Mouse (Mus musculus): ENCODE results near the gene Hba-a2. TPM values are rescaled to one million over a fixed set of nuclear protein-coding genes. Genes with fewer than 3 reads are reported as not detected.
A peak's percentile ranks its signal among the peaks of the same experiment; 100 is the strongest.

The Hba-a2 gene
- polyA plus RNA-seq, 1 experiment from 2014 or later: 36,578 TPM

DNA sequence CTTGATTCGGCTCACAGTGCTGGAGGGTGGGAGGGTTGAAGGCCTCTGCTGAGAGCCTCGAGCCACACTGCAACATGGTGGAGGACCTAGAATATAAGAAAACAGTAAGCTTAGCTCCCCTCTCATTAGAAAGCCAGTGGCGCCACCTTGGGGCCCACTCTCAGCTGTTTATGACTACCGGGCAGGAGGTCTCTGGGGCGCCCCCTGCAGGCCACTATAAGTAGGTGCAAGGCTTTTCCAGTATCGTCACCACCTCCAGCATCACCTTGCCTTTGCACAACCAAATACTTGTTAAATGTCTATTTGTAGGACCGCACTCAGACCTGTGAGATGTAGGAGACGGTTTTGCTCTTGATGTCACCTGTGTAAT lies 24.9 kb downstream of the Hba-a2 start:
- Histone ChIP-seq H3K4me3 (ENCODE audit: low read length) (no peak overlapping the region), H3K36me3 (ENCODE audit: control insufficient read depth, insufficient read depth) (no peaks in the 10 kb centered on the region), H3K4me2 (ENCODE audit: low read depth, low read length) (no peak overlapping the region), H3K27ac (ENCODE audit: low read length) (no peak overlapping the region), H3K27me3 (ENCODE audit: control insufficient read depth, insufficient read depth, low read length) (no peaks in the 10 kb centered on the region), H3K4me1 (ENCODE audit: control insufficient read depth, insufficient read depth, low read length) (0 out of 2 replicates have a peak, but pooled peaks cover 2% of the 10 kb centered on the region), H3K9ac (ENCODE audit: low read length) (no peak overlapping the region), H3K9me3 (replicated peaks; ENCODE audit: control insufficient read depth, low read length) (no peaks in the 10 kb centered on the region)
- 34% methylated on average over 8 of the region's 8 CpGs for WGBS
- ATAC-seq (replicated peaks; ENCODE audit: extremely low read depth, insufficient read depth, low FRiP score): 0 out of 2 replicates have a peak, but pooled peaks have one; percentile 28

- ATAC-seq (replicated peaks; ENCODE audit: extremely low read depth, insufficient read depth, low FRiP score): peak; percentile 79
- 11% methylated on average over 15 of the region's 15 CpGs for WGBS
Observed at GRCm38 (mm10) chr11:32324609-32325008, 28.3 kb downstream of the Hba-a2 start.

DNA sequence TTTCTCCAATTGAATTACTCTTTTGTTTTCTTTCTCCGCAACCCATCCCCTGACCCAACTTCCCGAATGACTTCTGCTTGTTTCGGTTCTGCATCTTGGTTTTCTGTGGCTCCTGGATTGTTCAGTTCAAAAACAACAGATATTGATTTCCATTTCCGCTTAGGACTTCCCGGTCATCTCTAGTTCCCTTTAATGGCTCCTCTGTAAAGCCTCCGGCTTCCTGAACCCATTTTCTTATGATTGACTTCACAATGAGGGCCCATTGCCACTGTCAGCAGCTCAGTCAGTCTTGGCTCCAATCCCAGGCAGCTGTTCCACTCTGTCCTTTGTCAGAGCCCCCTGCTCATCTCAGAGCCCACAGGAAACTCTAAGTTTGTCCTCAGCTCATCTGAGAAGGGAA lies 34.8 kb downstream of the Hba-a2 start:
- no peak overlapping the region for H3K9ac ChIP-seq (ENCODE audit: low read length)
- H3K36me3 ChIP-seq (ENCODE audit: control insufficient read depth, insufficient read depth): no peaks in the 10 kb centered on the region
- H3K27ac ChIP-seq (ENCODE audit: low read length): peak overlapping the region; percentile 31; the same call in 1 of the 2 replicates
- 46% methylated on average over 6 of the region's 6 CpGs for WGBS
- H3K4me3 ChIP-seq (ENCODE audit: low read length): no peak overlapping the region
- H3K27me3 ChIP-seq (ENCODE audit: control insufficient read depth, insufficient read depth, low read length): no peaks in the 10 kb centered on the region
- ATAC-seq (replicated peaks; ENCODE audit: extremely low read depth, insufficient read depth, low FRiP score): peak; percentile 79
- H3K4me1 ChIP-seq (ENCODE audit: control insufficient read depth, insufficient read depth, low read length): peaks cover 3% of the 10 kb centered on the region; the same call in 1 of the 2 replicates
- H3K9me3 ChIP-seq (replicated peaks; ENCODE audit: control insufficient read depth, low read length): peaks cover 3% of the 10 kb centered on the region; the same call in 1 of the 2 replicates
- peak overlapping the region; percentile 8; the same call in 1 of the 2 replicates for H3K4me2 ChIP-seq (ENCODE audit: low read depth, low read length)

More at GRCm38 (mm10) chr11:32324609-32325008, 28.3 kb downstream of the Hba-a2 start:
- H3K27me3 ChIP-seq (ENCODE audit: control insufficient read depth, insufficient read depth, low read length): no peaks in the 10 kb centered on the region
- H3K4me2 ChIP-seq (ENCODE audit: low read depth, low read length): peak overlapping the region; percentile 56
- H3K9me3 ChIP-seq (replicated peaks; ENCODE audit: control insufficient read depth, low read length): no peaks in the 10 kb centered on the region
- H3K4me1 ChIP-seq (ENCODE audit: control insufficient read depth, insufficient read depth, low read length): 0 out of 2 replicates have a peak, but pooled peaks cover 2% of the 10 kb centered on the region
- H3K4me3 ChIP-seq (ENCODE audit: low read length): peak overlapping the region; percentile 39
- H3K9ac ChIP-seq (ENCODE audit: low read length): peak overlapping the region; percentile 61; the same call in 1 of the 2 replicates
- H3K36me3 ChIP-seq (ENCODE audit: control insufficient read depth, insufficient read depth): no peaks in the 10 kb centered on the region
- H3K27ac ChIP-seq (ENCODE audit: low read length): no peak overlapping the region

- Histone ChIP-seq H3K27ac (ENCODE audit: low read length) (no peak overlapping the region), H3K4me1 (ENCODE audit: control insufficient read depth, insufficient read depth, low read length) (peaks cover 3% of the 10 kb centered on the region; the same call in 1 of the 2 replicates), H3K9ac (ENCODE audit: low read length) (no peak overlapping the region), H3K9me3 (replicated peaks; ENCODE audit: control insufficient read depth, low read length) (peaks cover 6% of the 10 kb centered on the region; the same call in 1 of the 2 replicates), H3K36me3 (ENCODE audit: control insufficient read depth, insufficient read depth) (no peaks in the 10 kb centered on the region), H3K4me2 (ENCODE audit: low read depth, low read length) (no peak overlapping the region), H3K27me3 (ENCODE audit: control insufficient read depth, insufficient read depth, low read length) (no peaks in the 10 kb centered on the region), H3K4me3 (ENCODE audit: low read length) (no peak overlapping the region)
- 45% methylated on average over 5 of the region's 5 CpGs for WGBS
- no peak for ATAC-seq (replicated peaks; ENCODE audit: extremely low read depth, insufficient read depth, low FRiP score)
Observed at GRCm38 (mm10) chr11:32331861-32332260, 35.6 kb downstream of the Hba-a2 start.

DNA sequence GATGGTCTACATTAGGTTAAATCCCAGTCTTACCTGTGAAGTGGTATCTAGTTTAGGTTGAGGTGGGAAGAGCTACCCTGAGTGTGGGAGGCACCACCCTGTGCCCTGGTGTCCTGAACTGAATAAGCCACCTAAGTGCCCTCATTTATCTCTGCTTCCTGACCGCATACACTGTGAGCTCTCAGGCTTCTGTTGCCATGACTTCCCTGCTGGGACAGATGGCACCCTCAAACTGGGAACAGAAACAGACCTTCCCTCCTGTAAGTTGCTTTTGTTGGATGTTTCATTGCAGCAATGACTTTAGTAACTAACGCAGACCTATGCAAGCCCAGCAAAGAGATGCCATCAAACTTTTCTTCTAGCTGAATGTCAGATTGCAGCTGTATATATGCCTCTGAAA lies 36.9 kb downstream of the Hba-a2 start:
- no peak overlapping the region for H3K4me3 ChIP-seq (ENCODE audit: low read length)
- peaks cover 3% of the 10 kb centered on the region; the same call in 1 of the 2 replicates for H3K4me1 ChIP-seq (ENCODE audit: control insufficient read depth, insufficient read depth, low read length)
- H3K36me3 ChIP-seq (ENCODE audit: control insufficient read depth, insufficient read depth): no peaks in the 10 kb centered on the region
- ATAC-seq (replicated peaks; ENCODE audit: extremely low read depth, insufficient read depth, low FRiP score): no peak
- no peak overlapping the region for H3K4me2 ChIP-seq (ENCODE audit: low read depth, low read length)
- H3K9me3 ChIP-seq (replicated peaks; ENCODE audit: control insufficient read depth, low read length): peaks cover 10% of the 10 kb centered on the region
- H3K9ac ChIP-seq (ENCODE audit: low read length): no peak overlapping the region
- H3K27me3 ChIP-seq (ENCODE audit: control insufficient read depth, insufficient read depth, low read length): no peaks in the 10 kb centered on the region
- 62% methylated on average over 2 of the region's 2 CpGs for WGBS
- no peak overlapping the region for H3K27ac ChIP-seq (ENCODE audit: low read length)

GRCm38 (mm10) chr11:32336435-32336907 lies 40.2 kb downstream of the Hba-a2 start:
- Histone ChIP-seq H3K4me1 (ENCODE audit: control insufficient read depth, insufficient read depth, low read length) (peaks cover 10% of the 10 kb centered on the region), H3K27me3 (ENCODE audit: control insufficient read depth, insufficient read depth, low read length) (no peaks in the 10 kb centered on the region), H3K36me3 (ENCODE audit: control insufficient read depth, insufficient read depth) (no peaks in the 10 kb centered on the region), H3K9ac (ENCODE audit: low read length) (no peak overlapping the region), H3K9me3 (replicated peaks; ENCODE audit: control insufficient read depth, low read length) (peaks cover 10% of the 10 kb centered on the region), H3K4me3 (ENCODE audit: low read length) (no peak overlapping the region), H3K27ac (ENCODE audit: low read length) (no peak overlapping the region), H3K4me2 (ENCODE audit: low read depth, low read length) (no peak overlapping the region)
- WGBS: 79% methylated on average over 6 of the region's 6 CpGs
- ATAC-seq (replicated peaks; ENCODE audit: extremely low read depth, insufficient read depth, low FRiP score): no peak

DNA sequence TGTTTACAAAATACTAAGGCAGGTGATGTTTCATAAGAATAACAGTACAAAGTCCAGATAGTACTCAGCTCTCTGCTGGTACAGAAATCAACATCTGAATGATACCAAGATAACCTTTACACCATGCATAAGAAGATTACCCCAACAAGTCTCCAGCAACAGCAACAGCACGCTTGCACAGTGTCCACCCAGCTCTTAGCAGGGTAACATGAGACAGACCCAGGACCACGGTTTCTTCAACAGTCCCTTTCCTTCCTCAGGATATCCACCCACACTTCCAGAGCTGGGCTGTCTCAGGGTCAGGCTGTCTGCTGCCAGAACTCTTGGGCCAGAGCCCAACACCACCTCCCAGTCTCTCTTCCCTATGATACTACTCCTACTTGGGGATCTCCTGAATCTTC lies 42.8 kb downstream of the Hba-a2 start:
- peak; percentile 77 for ATAC-seq (replicated peaks; ENCODE audit: extremely low read depth, insufficient read depth, low FRiP score)
- Histone ChIP-seq H3K27me3 (ENCODE audit: control insufficient read depth, insufficient read depth, low read length) (no peaks in the 10 kb centered on the region), H3K4me3 (ENCODE audit: low read length) (no peak overlapping the region), H3K9ac (ENCODE audit: low read length) (no peak overlapping the region), H3K9me3 (replicated peaks; ENCODE audit: control insufficient read depth, low read length) (peaks cover 7% of the 10 kb centered on the region), H3K4me2 (ENCODE audit: low read depth, low read length) (no peak overlapping the region), H3K4me1 (ENCODE audit: control insufficient read depth, insufficient read depth, low read length) (peaks cover 10% of the 10 kb centered on the region), H3K27ac (ENCODE audit: low read length) (no peak overlapping the region), H3K36me3 (ENCODE audit: control insufficient read depth, insufficient read depth) (no peaks in the 10 kb centered on the region)
- WGBS: 54% methylated on average over 2 of the region's 2 CpGs

- Histone ChIP-seq H3K27ac (ENCODE audit: low read length) (peak overlapping the region; percentile 60), H3K4me1 (ENCODE audit: control insufficient read depth, insufficient read depth, low read length) (peaks cover 10% of the 10 kb centered on the region), H3K9me3 (replicated peaks; ENCODE audit: control insufficient read depth, low read length) (peaks cover 6% of the 10 kb centered on the region; the same call in 1 of the 2 replicates), H3K36me3 (ENCODE audit: control insufficient read depth, insufficient read depth) (no peaks in the 10 kb centered on the region), H3K27me3 (ENCODE audit: control insufficient read depth, insufficient read depth, low read length) (no peaks in the 10 kb centered on the region), H3K9ac (ENCODE audit: low read length) (no peak overlapping the region), H3K4me2 (ENCODE audit: low read depth, low read length) (peak overlapping the region; percentile 29; the same call in 1 of the 2 replicates), H3K4me3 (ENCODE audit: low read length) (no peak overlapping the region)
- 26% methylated on average over 17 of the region's 17 CpGs for WGBS
- ATAC-seq (replicated peaks; ENCODE audit: extremely low read depth, insufficient read depth, low FRiP score): peak; percentile 38; the same call in 1 of the 2 replicates
Observed at GRCm38 (mm10) chr11:32340476-32341473, 44.5 kb downstream of the Hba-a2 start.

DNA sequence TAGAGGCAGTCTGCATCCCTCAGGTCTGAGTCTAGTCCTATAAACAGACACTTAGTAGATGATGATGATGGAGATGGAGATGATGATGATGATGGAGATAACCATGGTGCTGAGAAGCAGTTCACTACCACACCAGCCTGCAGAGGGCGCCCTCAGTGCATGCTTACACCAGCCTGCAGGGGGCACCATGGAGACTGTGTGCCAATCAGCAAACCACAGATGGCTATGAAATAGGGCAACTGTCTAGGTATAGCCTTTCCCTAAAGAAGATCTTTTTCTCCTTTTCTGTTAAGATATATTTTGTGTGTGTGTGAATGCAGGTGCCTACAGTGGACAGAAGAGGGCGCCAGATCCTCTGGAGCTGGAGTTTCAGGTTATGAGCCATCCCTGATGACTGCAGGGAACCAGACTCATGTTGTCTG lies 46.5 kb downstream of the Hba-a2 start:
- WGBS: 16% methylated on average over 2 of the region's 2 CpGs
- no peak for ATAC-seq (replicated peaks; ENCODE audit: extremely low read depth, insufficient read depth, low FRiP score)

More for the DNA sequence above, 46.5 kb downstream of the Hba-a2 start:
- H3K9me3 ChIP-seq (replicated peaks; ENCODE audit: control insufficient read depth, low read length): no peaks in the 10 kb centered on the region
- H3K4me3 ChIP-seq (ENCODE audit: low read length): no peak overlapping the region
- no peak overlapping the region for H3K9ac ChIP-seq (ENCODE audit: low read length)
- no peak overlapping the region for H3K4me2 ChIP-seq (ENCODE audit: low read depth, low read length)
- no peak overlapping the region for H3K27ac ChIP-seq (ENCODE audit: low read length)
- no peaks in the 10 kb centered on the region for H3K27me3 ChIP-seq (ENCODE audit: control insufficient read depth, insufficient read depth, low read length)
- no peaks in the 10 kb centered on the region for H3K36me3 ChIP-seq (ENCODE audit: control insufficient read depth, insufficient read depth)
- H3K4me1 ChIP-seq (ENCODE audit: control insufficient read depth, insufficient read depth, low read length): peaks cover 10% of the 10 kb centered on the region

Measured in heart, embryonic 16.5 days (tissue).